Mouse (Mus musculus) ES-E14 (cell line): ENCODE results near the gene Aunip.

Source experiments
- CHD2 ChIP-seq: IDR thresholded peaks from 2 replicates; pipeline ENCODE4 v1.6.1; 2014; ENCODE audit warnings: mild to moderate bottlenecking, low read depth, low read length, inconsistent platforms
- HCFC1 ChIP-seq: IDR thresholded peaks from 2 replicates; pipeline ENCODE4 v1.6.1; 2012; ENCODE audit warnings: low read length, inconsistent platforms, borderline replicate concordance; ENCODE audit not compliant: insufficient read depth
- ZC3H11A ChIP-seq: IDR thresholded peaks from 2 replicates; pipeline ENCODE4 v1.6.1; 2012; ENCODE audit warnings: low read depth, mild to moderate bottlenecking, inconsistent platforms, low read length, borderline replicate concordance
- ZNF384 ChIP-seq: IDR thresholded peaks from 2 replicates; pipeline ENCODE4 v1.6.1; 2012; ENCODE audit warnings: low read depth, low read length, inconsistent platforms

DNA sequence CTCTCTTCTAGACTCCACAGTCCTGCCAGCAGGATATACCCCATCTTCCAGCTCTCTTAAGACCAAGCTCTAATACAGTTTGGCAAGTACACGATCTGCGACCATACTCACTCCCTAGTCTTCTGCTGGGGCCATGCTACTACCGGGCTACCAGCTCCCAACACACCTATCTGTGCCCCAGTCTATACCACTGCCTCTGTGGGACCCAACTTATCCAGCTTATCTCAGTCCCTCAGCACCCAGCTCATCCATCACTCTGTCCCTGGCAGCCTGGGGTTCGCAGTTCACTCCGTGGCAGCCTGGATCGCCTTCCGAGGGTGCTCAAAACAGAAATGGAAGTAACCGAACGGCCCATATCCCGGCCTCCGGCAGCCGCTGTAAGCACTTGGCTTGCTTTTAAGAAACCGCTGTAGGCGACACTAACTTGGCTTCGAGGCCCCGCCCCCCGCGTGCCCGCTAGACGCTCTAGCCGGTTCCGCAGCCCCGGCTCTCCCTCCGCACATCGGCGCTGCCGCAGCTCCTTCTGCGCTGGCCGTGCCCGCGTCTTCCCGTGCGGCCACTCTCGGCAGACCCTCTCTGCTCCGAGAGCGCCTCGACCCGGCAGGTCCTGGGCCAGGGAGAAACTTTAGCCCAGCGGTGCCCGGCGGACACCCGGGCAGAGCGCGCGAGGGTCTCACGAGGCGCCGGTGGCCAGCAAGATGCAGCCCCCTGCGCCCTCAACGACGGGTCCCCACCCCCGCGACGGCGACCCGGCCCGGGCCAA, 23.5 kb downstream of the Aunip start:
- TF ChIP-seq CHD2 (no peak), HCFC1 (no peak), ZNF384 (no peak), ZC3H11A (no peak)
